Mouse (Mus musculus): Measurements from ENCODE around the gene Pdlim7. TPM values are rescaled to one million over a fixed set of nuclear protein-coding genes. Genes with fewer than 3 reads are reported as not detected.

Pdlim7 gene
- polyA plus RNA-seq, 1 experiment, result 60.2 TPM

DNA sequence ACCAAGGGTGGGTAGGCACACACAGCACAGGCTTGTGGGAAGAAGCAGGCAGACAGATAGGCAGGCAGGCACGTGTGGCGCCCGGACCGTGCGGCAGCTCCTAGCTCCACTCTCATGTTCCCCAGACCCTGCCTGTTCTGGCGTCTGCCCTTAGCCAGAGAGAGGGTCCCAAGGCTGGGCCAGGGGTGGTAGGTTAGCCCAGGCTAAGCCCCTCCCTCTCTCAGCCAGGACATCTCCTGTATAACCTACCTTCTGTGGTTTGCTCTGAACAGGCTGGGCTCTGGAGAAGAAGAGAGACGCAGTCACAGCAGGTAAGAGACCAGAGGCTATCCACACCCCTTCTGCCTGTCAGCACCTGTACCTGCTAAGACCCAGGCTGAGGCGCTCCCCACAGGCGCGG, 4.9 kb downstream of the Pdlim7 start:
- Histone ChIP-seq H3K4me3 (ENCODE audit: low read depth, low read length) (no peak overlapping the region), H3K27ac (ENCODE audit: insufficient read depth, low read depth, low read length) (no peak overlapping the region), H3K36me3 (ENCODE audit: control insufficient read depth, insufficient read depth, low read length) (peaks cover 16% of the 10 kb centered on the region), H3K27me3 (ENCODE audit: control insufficient read depth, insufficient read depth, low read length) (no peaks in the 10 kb centered on the region), H3K4me1 (ENCODE audit: control insufficient read depth, insufficient read depth, insufficient read length, low read length) (peaks cover 17% of the 10 kb centered on the region)
- TF ChIP-seq CTCF (IDR thresholded peaks at IDR 0.05; ENCODE audit: extremely low read depth, insufficient read length, insufficient replicate concordance, low read depth, low read length) (no peak), POLR2A (IDR thresholded peaks at IDR 0.05; ENCODE audit: low read depth, low read length) (no peak)
- 95% methylated on average over 10 of the region's 10 CpGs for WGBS

DNA sequence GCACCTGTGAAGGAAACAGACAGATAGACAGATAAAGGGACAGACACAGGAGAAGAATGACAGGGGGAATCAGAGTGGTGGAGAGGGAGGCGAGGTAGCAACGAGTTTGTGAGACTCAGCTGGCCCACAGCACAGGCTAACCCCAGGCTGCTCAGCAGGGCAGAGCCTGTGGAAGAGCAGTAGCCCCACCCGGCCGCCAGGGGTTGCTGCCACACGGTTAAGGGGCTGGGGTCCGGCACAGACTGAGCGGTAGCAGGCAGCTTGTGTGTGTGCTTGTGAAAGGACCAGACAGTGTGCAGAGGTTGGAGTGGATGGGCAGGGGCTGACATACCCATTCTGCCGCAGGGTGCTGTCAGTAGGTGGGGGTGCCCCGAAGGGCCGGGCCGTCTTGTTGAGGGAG, 5.6 kb downstream of the Pdlim7 start:
- Histone ChIP-seq H3K4me1 (ENCODE audit: control insufficient read depth, insufficient read depth, insufficient read length, low read length) (peaks cover 17% of the 10 kb centered on the region), H3K27ac (ENCODE audit: insufficient read depth, low read depth, low read length) (no peak overlapping the region), H3K4me3 (ENCODE audit: low read depth, low read length) (no peak overlapping the region), H3K36me3 (ENCODE audit: control insufficient read depth, insufficient read depth, low read length) (peaks cover 16% of the 10 kb centered on the region), H3K27me3 (ENCODE audit: control insufficient read depth, insufficient read depth, low read length) (no peaks in the 10 kb centered on the region)
- no peak for TF ChIP-seq CTCF (IDR thresholded peaks at IDR 0.05; ENCODE audit: extremely low read depth, insufficient read length, insufficient replicate concordance, low read depth, low read length)
- no peak for TF ChIP-seq POLR2A (IDR thresholded peaks at IDR 0.05; ENCODE audit: low read depth, low read length)
- 73% methylated on average over 11 of the region's 11 CpGs for WGBS

DNA sequence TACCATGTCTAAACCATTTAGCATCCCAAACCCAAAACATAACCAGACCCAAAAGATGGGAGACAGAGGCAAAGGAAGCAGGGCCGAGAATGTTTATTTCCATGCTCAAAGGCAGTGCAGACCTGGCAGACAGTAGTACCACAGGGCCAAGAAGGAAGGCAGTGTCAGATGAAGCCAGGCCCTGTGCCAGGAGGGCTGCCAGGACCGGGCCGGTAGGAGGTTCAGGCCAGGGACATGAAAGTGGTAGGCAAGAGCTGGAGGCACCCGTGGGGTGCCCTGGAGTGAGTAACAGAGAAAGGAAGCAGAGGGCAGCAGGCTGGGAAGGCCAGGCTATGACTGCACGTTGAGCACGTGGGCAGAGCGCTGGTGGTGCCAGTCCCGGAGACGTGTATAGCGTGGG, 6.8 kb downstream of the Pdlim7 start:
- H3K4me3 ChIP-seq (ENCODE audit: low read depth, low read length), result no peak overlapping the region

DNA sequence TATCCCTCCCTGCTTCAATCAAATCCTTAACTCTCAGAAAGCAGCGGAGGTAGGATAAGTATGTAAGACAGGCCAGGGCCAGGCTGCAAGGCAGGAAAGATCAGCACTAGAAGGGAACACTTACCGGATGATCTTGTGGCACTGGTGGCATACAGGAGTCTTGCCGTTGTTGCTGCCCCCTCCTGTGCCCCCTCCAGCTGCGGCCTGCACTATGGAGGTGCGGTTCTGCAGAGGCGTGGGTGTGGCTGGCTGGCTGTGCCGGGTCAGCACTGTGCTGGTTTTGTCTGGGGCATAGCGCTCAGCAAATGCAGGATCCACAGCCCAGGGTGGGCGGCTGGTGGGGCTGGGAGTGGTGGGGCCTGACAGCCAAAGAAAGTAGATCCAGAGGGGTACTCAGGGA, 7.7 kb downstream of the Pdlim7 start:
- Histone ChIP-seq H3K27ac (ENCODE audit: insufficient read depth, low read depth, low read length) (no peak overlapping the region), H3K4me1 (ENCODE audit: control insufficient read depth, insufficient read depth, insufficient read length, low read length) (0 out of 2 replicates have a peak, but pooled peaks cover under 1% of the 10 kb centered on the region), H3K27me3 (ENCODE audit: control insufficient read depth, insufficient read depth, low read length) (no peaks in the 10 kb centered on the region), H3K4me3 (ENCODE audit: low read depth, low read length) (no peak overlapping the region), H3K36me3 (ENCODE audit: control insufficient read depth, insufficient read depth, low read length) (peaks cover 16% of the 10 kb centered on the region)
- 88% methylated on average over 9 of the region's 9 CpGs for WGBS
- TF ChIP-seq POLR2A (IDR thresholded peaks at IDR 0.05; ENCODE audit: low read depth, low read length) (no peak), CTCF (IDR thresholded peaks at IDR 0.05; ENCODE audit: extremely low read depth, insufficient read length, insufficient replicate concordance, low read depth, low read length) (no peak)

More for the DNA sequence above, 6.8 kb downstream of the Pdlim7 start:
- TF ChIP-seq POLR2A (IDR thresholded peaks at IDR 0.05; ENCODE audit: low read depth, low read length), result no peak
- TF ChIP-seq CTCF (IDR thresholded peaks at IDR 0.05; ENCODE audit: extremely low read depth, insufficient read length, insufficient replicate concordance, low read depth, low read length), result no peak
- H3K27me3 ChIP-seq (ENCODE audit: control insufficient read depth, insufficient read depth, low read length), result no peaks in the 10 kb centered on the region
- H3K36me3 ChIP-seq (ENCODE audit: control insufficient read depth, insufficient read depth, low read length), result peaks cover 16% of the 10 kb centered on the region
- peaks cover 9% of the 10 kb centered on the region for H3K4me1 ChIP-seq (ENCODE audit: control insufficient read depth, insufficient read depth, insufficient read length, low read length)
- WGBS, result 83% methylated on average over 10 of the region's 10 CpGs
- H3K27ac ChIP-seq (ENCODE audit: insufficient read depth, low read depth, low read length), result no peak overlapping the region

- WGBS, result 82% methylated on average over 5 of the region's 5 CpGs
- Histone ChIP-seq H3K27me3 (ENCODE audit: control insufficient read depth, insufficient read depth, low read length) (no peaks in the 10 kb centered on the region), H3K4me3 (ENCODE audit: low read depth, low read length) (no peak overlapping the region), H3K36me3 (ENCODE audit: control insufficient read depth, insufficient read depth, low read length) (peaks cover 18% of the 10 kb centered on the region), H3K4me1 (ENCODE audit: control insufficient read depth, insufficient read depth, insufficient read length, low read length) (no peaks in the 10 kb centered on the region), H3K27ac (ENCODE audit: insufficient read depth, low read depth, low read length) (no peak overlapping the region)
- no peak for TF ChIP-seq POLR2A (IDR thresholded peaks at IDR 0.05; ENCODE audit: low read depth, low read length)
- no peak for TF ChIP-seq CTCF (IDR thresholded peaks at IDR 0.05; ENCODE audit: extremely low read depth, insufficient read length, insufficient replicate concordance, low read depth, low read length)
Observed at GRCm38 (mm10) chr13:55504390-55504789, 9.1 kb downstream of the Pdlim7 start.

DNA sequence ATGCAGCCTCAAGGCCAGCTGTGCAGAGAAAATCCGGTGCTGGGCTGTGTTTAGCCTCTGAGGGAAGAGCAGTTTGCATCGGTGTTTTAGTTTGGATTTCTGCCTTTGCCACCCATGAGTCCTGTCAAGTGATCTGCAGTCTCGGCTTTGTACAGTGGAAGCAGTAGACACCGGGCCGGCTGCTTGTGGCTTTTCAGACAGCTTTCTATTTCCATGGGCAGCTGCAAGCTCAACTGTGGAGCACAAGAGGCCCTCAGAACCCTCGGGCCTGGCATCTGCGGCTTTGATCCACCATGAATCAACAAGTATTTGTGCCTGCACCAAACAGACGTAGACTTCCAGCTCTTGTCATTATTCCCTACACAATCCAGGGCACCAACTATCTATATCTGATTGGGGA, 11.1 kb downstream of the Pdlim7 start:
- H3K4me3 ChIP-seq (ENCODE audit: low read depth, low read length), result no peak overlapping the region
- no peaks in the 10 kb centered on the region for H3K27me3 ChIP-seq (ENCODE audit: control insufficient read depth, insufficient read depth, low read length)
- peaks cover 12% of the 10 kb centered on the region for H3K36me3 ChIP-seq (ENCODE audit: control insufficient read depth, insufficient read depth, low read length)
- no peak overlapping the region for H3K27ac ChIP-seq (ENCODE audit: insufficient read depth, low read depth, low read length)
- no peak for TF ChIP-seq POLR2A (IDR thresholded peaks at IDR 0.05; ENCODE audit: low read depth, low read length)
- WGBS, result 73% methylated on average over 8 of the region's 8 CpGs
- H3K4me1 ChIP-seq (ENCODE audit: control insufficient read depth, insufficient read depth, insufficient read length, low read length), result no peaks in the 10 kb centered on the region

GRCm38 (mm10) chr13:55500575-55500974, 12.9 kb downstream of the Pdlim7 start:
- Histone ChIP-seq H3K27me3 (ENCODE audit: control insufficient read depth, insufficient read depth, low read length) (no peaks in the 10 kb centered on the region), H3K36me3 (ENCODE audit: control insufficient read depth, insufficient read depth, low read length) (peaks cover 8% of the 10 kb centered on the region), H3K27ac (ENCODE audit: insufficient read depth, low read depth, low read length) (no peak overlapping the region), H3K4me1 (ENCODE audit: control insufficient read depth, insufficient read depth, insufficient read length, low read length) (peaks cover 2% of the 10 kb centered on the region; the same call in 1 of the 2 replicates), H3K4me3 (ENCODE audit: low read depth, low read length) (no peak overlapping the region)
- 73% methylated on average over 10 of the region's 10 CpGs for WGBS
- no peak for TF ChIP-seq POLR2A (IDR thresholded peaks at IDR 0.05; ENCODE audit: low read depth, low read length)
- TF ChIP-seq CTCF (IDR thresholded peaks at IDR 0.05; ENCODE audit: extremely low read depth, insufficient read length, insufficient replicate concordance, low read depth, low read length), result no peak

DNA sequence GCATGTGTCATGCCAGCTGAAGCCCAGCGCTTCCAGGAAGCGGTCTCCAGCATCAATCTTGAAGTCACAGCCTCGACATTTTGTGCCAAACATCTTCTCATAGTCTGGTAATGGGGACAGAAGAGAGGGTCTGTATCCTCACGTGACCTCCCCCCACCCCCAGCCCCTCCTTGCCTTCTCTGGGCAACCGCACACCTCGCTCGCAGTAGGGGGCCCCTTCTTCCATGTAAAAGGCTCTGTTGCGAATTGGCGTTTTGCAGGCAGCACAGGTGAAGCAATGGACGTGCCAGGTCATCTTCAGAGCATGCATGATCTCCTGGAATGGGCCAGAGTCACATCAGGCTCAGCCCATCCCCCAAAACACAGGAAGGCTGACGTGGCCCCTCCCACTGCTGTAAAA, 14.6 kb downstream of the Pdlim7 start:
- Histone ChIP-seq H3K4me1 (ENCODE audit: control insufficient read depth, insufficient read depth, insufficient read length, low read length) (peaks cover 2% of the 10 kb centered on the region), H3K27ac (ENCODE audit: insufficient read depth, low read depth, low read length) (no peak overlapping the region), H3K4me3 (ENCODE audit: low read depth, low read length) (no peak overlapping the region), H3K36me3 (ENCODE audit: control insufficient read depth, insufficient read depth, low read length) (peaks cover 3% of the 10 kb centered on the region), H3K27me3 (ENCODE audit: control insufficient read depth, insufficient read depth, low read length) (no peaks in the 10 kb centered on the region)
- TF ChIP-seq CTCF (IDR thresholded peaks at IDR 0.05; ENCODE audit: extremely low read depth, insufficient read length, insufficient replicate concordance, low read depth, low read length), result no peak
- TF ChIP-seq POLR2A (IDR thresholded peaks at IDR 0.05; ENCODE audit: low read depth, low read length), result no peak
- WGBS, result 67% methylated on average over 11 of the region's 11 CpGs
